Mouse (Mus musculus): ENCODE data around the gene Cpne2.

The Cpne2 gene

DNA sequence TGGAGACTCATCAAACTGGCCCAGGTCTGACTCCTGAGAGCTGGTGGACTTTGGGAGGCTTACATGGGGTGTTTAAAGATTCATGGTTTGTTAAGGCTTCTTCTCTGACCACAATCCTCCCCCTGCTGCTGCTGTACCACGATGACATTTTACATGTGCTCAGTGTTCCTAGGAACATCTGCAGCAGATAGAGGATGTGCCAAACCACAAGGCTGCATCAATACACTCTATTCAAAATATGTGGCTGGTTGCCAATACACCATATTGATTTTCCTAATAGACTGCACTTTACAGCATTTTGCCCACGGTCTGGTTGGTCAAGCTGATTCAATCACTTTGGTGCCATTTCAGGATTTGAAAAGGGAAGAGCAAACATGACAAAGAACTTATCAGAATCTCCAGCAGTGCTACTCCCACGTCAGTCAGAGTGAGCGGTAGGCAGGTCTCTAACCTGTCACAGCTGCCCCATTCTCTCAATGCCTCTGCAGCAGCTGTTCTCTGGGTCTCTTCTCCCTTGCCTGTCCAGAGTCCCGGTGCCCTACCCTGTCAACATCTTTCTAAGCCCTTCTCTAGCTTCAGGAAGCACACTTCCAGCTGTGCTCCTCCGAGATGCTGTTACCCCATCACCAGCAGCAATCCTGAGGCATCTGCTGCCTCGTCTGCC, 49.2 kb downstream of the Cpne2 start:
- DNase-seq (ENCODE audit: low read depth, low spot score), result no peak

- DNase-seq (ENCODE audit: low read depth, low spot score), result no peak
These were observed 49.8 kb downstream of the Cpne2 start for GRCm38 (mm10) chr8:94582569-94582968.

DNA sequence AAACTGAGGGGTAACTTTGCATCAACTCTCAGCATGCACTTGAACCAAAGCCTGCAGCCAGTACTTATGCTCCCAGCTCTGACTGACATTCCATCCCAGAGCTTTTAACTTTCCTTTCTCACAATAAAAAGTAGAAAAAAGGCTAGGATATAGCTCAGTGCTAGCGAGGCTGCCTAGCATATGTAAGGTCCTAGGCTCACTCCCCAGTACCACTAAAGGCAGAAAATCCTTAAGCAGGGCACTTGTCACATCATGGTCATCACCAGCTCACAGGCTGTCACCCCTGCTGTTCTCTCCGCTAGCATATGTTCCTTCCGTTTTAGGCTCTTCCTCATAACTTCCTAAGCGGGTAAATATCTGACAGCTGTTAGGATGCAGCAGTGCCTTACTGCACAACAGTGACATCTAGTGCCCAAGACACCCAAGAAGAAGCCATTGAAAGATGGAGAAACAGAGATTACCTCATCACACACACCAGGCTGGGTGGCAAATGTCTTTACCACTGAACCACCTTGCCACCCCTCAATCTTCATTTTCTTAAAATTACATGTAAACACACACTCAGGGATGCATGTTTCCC, 51.5 kb downstream of the Cpne2 start:
- DNase-seq (ENCODE audit: low read depth, low spot score), result peak; percentile 59

DNA sequence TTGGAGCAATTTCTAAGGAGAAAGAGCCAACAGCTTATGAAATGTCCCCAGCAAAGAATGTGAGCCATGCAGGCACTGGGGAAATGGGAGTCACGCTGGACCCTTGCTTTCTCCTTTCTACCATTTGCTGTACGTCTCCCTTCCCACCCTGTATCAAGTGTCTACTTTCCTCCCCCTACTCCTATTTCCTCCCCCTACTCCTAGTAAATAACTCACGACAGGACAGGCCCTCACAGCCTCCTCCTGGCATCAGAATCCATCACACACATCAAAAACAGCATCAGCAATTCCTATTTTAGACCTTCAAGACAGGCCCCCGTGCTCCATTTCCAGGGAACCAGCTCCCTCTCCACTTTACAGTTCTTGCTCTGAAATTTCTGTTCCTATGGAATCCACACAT, 58.9 kb downstream of the Cpne2 start:
- no peak for DNase-seq (ENCODE audit: low read depth, low spot score)

- no peak for DNase-seq (ENCODE audit: low read depth, low spot score)
These were observed 61.4 kb downstream of the Cpne2 start for GRCm38 (mm10) chr8:94594211-94594610.

DNA sequence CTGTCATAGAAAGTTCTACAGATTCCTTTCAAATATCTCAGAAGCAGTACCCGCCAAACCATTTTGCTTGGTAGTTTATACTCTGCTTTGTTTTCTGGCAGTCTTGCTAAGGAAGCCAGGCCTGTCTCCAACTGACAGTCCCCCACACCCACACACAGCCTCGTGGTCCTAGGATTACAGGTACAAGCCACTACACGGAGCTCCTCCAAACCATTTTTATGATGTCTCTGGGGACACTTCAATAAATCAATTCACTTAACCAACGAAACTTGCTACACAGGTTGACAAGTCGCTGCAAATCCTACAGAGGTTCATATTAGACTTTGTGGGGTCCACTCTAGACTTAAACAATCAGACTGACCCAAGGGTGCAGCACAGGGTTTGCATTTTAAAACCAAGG, 67.7 kb downstream of the Cpne2 start:
- no peak for DNase-seq (ENCODE audit: low read depth, low spot score)

DNA sequence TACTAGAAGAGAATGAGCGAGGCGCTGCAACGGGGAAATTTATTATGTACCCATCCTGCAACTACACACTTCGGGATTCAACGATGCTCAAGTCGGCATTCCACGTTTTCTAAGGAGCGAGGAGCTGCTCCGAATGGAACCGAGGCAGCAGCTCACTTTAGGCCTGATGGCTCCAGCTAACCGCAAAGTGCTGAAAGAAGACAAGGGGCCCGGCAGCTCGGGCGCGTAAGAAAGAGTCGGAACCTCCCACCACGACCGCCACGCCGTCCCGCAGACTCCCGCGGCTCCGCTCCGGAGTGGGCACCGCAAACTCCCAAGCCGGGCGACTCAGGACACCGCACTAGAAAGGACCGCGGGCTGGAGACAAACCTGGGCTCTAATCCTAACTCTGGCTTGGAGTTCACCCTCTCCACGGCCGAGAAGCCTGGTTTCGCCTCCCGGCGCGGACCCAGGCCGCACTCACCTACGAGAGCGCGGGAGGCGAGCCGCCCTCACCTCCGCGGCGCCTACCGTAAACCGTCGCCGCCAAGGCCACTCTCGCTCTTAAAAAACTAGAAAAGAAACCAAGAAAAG, 68.3 kb downstream of the Cpne2 start:
- no peak for DNase-seq (ENCODE audit: low read depth, low spot score)

GRCm38 (mm10) chr8:94601607-94602385, 69.0 kb downstream of the Cpne2 start, which contains the start of the genes Rspry1 and Fam192a:
Rspry1 (plus strand) TSS chr8:94601937.
Fam192a (minus strand) TSS chr8:94601997.
- peak; percentile 100 for DNase-seq (ENCODE audit: low read depth, low spot score)

- no peak for DNase-seq (ENCODE audit: low read depth, low spot score)
These were observed 69.8 kb downstream of the Cpne2 start for GRCm38 (mm10) chr8:94602471-94603131.

GRCm38 (mm10) chr8:94604030-94604429, 71.2 kb downstream of the Cpne2 start:
- no peak for DNase-seq (ENCODE audit: low read depth, low spot score)

- no peak for DNase-seq (ENCODE audit: low read depth, low spot score)
These were observed 74.3 kb downstream of the Cpne2 start for GRCm38 (mm10) chr8:94607064-94607463.

Measured in brain, embryonic 18.5 days (tissue).